Mouse (Mus musculus): ENCODE measurements around the gene Gabpb2.
"Not testable (repeated sequence)": the region's sequence is repeated elsewhere in the genome, so short reads cannot be mapped to it uniquely, and the experiment has no call there.

Gene Gabpb2

GRCm38 (mm10) chr3:95159987-95160963 lies 57.4 kb downstream of the Gabpb2 start, which contains the start of gene Sema6c:
Gene Sema6c, plus strand, starts transcription at chr3:95160457.
- peak; percentile 83 to 86 for DNase-seq (ENCODE audit: low spot score in 2 of 2)

DNA sequence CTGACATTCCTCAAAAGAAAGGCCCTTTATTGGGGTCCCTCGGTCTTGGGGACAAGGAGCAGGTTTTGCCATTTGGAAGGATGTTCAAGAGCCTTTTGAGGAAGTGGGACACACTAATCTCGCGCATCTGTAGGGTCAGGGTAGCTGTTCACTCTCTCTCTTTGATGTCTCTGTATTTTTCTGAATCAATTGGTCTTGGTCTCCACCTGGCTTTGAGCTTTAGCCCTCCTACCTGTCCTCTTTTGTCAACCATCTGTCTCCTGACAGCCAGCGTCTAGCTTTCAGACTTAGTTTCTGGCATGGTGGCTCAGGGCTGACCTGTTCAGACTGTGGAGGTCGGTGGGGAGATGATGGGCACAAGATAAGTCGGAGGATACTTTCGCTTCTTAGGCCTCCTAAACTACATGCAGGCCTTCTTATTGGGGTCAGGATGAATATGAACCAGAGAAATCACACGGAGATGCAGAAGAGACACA lies 58.2 kb downstream of the Gabpb2 start:
- no peak for DNase-seq (ENCODE audit: low spot score in 2 of 2)

- peak in 1 of 2 experiments; percentile 24 for DNase-seq (ENCODE audit: low spot score in 2 of 2)
These were observed 63.8 kb downstream of the Gabpb2 start for GRCm38 (mm10) chr3:95153874-95154273.

DNA sequence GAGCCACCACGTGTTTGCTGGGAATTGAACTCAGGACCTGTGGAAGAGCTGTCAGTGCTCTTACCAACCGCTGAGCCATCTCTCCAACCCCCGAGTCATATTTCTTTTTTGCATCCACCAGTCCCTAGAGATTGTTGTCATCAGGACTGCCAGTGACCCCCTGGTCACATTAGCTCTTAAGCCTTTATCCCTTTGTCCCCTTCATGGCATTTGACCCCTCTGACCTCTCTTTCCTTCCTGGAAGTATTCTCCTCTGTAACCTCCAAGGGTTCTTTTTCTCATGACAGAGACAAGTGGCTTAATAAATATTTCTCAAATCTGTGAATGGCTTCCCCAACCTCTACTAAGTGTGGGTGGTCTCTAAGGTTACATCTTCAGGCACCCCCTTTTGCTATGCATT lies 69.8 kb downstream of the Gabpb2 start:
- no peak for DNase-seq (ENCODE audit: low spot score in 2 of 2)

GRCm38 (mm10) chr3:95142617-95143011 lies 75.1 kb downstream of the Gabpb2 start:
- peak; percentile 84 to 87 for DNase-seq (ENCODE audit: low spot score in 2 of 2)

GRCm38 (mm10) chr3:95141952-95142616 lies 75.6 kb downstream of the Gabpb2 start, which contains the start of gene Tnfaip8l2:
Gene Tnfaip8l2, minus strand, starts transcription at chr3:95142360.
- no peak for DNase-seq (ENCODE audit: low spot score in 2 of 2)

DNA sequence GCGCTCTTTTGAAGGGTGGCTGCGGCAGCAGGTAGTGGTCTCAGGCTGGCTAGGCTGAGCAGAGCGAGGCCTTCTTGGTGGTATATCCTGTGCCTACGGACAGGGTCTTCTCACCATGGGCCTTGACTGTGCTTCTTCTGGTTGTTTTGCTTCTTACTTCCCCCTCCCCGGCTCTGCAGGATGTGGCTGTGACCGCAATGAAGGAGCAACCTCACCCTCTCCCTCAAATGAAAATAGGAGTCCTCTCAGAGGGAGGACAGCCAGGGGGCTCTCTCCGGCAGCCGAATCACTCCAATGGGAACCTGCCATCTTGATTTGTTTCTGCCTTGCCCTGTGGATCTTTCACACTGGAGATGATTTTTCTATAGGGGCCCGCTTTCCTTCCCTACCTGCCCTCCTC lies 76.2 kb downstream of the Gabpb2 start:
- DNase-seq (ENCODE audit: low spot score in 2 of 2): no peak

DNA sequence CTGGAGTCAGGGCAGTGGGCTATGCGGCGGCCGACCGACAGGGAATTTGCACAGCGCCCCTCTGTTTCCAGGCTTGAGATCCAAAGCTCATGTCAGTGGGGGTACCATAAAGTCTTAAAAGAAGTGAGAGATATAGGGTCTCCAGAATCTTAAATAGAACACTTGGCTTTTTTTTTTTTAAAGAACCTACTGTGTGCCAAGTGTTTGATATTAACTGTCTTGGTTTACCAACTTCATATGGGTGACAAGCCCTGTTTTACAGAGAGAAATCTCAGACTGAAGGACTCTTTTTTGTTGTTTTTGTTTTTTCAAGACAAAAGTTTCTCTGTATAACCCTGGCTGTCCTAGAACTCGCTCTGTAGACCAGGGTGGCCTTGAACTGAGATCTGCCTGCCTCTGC lies 76.9 kb downstream of the Gabpb2 start:
- DNase-seq (ENCODE audit: low spot score in 2 of 2): no peak

DNA sequence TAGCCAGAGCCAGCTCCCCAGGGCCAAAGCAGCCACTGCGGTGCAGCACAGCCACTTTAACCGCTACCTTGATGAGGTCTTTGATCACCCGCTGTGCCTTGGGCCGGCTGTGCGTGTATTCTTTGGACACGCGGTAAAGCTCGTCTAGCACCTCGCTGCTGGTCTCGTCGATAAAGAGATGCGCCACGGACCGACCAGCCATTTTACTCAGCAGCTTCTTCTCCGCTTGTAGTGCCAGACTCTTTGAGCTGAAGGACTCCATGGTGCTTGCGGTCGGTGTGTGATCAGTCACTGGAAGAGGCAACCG lies 77.5 kb downstream of the Gabpb2 start:
- DNase-seq (ENCODE audit: low spot score in 2 of 2): no peak

GRCm38 (mm10) chr3:95139586-95140288 lies 78.0 kb downstream of the Gabpb2 start:
- DNase-seq (ENCODE audit: low spot score in 2 of 2): no peak

DNA sequence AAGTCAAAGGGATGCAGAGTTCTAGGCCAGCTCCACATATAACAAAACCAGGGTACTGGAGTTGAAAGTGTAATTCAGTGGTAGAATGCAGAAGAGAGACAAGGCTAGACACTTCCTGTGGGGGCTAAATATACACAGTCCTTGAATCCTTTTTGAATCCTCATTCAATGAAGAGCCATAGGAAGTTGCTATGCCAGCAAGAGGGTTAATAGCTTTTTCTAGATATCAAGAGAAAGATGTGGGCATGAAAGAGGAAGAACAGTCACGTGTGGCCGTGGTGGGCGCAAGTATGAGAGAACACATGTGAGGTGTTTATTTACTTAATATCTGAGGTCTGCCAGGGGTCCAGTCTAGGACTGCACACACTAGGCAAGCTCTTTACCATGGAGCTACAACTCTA lies 81.4 kb downstream of the Gabpb2 start:
- no peak for DNase-seq (ENCODE audit: low spot score in 2 of 2)

- no peak for DNase-seq (ENCODE audit: low spot score in 2 of 2)
These were observed 82.2 kb downstream of the Gabpb2 start for GRCm38 (mm10) chr3:95135433-95136052.

- DNase-seq (ENCODE audit: low spot score in 2 of 2): peak in 1 of 2 experiments; percentile 43
These were observed 82.7 kb downstream of the Gabpb2 start for GRCm38 (mm10) chr3:95135023-95135422.

- not testable (repeated sequence) for DNase-seq (ENCODE audit: low spot score in 2 of 2)
These were observed 83.6 kb downstream of the Gabpb2 start for GRCm38 (mm10) chr3:95134133-95134532.

DNA sequence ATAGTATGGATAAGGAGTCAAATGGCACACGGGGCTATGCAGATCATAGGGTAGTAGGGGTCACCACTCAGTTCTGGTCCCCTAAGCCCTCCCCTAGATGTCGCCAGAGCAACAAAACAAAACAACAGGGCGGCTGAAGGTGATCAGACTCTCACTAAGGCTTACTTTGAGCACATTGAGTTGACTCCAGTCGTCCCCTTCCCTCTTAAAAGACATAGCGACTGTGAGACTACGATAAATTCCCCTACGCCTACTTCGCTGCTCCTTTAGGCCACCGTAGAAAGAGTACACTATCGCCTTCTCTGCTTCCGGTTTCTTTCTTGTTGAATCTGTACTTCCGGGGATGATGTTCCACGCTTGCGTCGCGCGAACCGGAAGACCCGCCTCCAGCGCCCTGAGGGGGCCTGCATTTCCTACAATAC lies 84.0 kb downstream of the Gabpb2 start, which contains the start of the genes Scnm1 and Lysmd1:
Scnm1 (minus strand) TSS at position 332 of the 422 bp plus-strand sequence.
Lysmd1 (plus strand) TSS at position 409 of the 422 bp plus-strand sequence.
- peak; percentile 88 to 95 for DNase-seq (ENCODE audit: low spot score in 2 of 2)

DNA sequence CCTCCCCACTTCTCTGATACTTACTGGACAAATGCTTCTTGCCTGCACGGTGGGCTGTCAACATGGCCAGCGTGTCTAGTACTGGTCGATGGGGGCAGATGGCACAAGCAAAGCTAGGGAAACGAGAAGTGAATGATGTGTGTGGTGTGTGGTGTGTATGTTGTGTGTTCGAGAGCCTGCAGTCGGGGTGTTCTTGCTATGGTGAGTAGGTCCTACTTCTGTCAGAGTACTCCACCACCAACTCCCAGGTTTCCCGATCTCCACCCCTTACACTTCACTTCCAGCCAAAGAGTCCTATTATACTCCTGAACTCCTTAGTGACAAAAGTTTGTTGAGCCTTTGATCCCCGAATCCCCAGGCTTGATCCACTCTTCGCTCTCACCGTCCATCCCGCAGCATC lies 84.5 kb downstream of the Gabpb2 start:
- DNase-seq (ENCODE audit: low spot score in 2 of 2): no peak

GRCm38 (mm10) chr3:95132389-95132788 lies 85.3 kb downstream of the Gabpb2 start:
- DNase-seq (ENCODE audit: low spot score in 2 of 2): not testable (repeated sequence)

Data from frontal cortex, postnatal 36 days (tissue).